Mouse (Mus musculus) intestine, embryonic 16.5 days (tissue): ENCODE data around the gene Nme4. TPM values are rescaled to one million over a fixed set of nuclear protein-coding genes. Genes with fewer than 3 reads are reported as not detected.

ENCODE experiments used
- ATAC-seq: fragments of 200-750 bp; cut with Nextera tagmentation; 2 replicates; pipeline ENCODE4 v1.8.0; 2017; ENCODE audit warnings: moderate TSS enrichment, moderate library complexity
- H3K27ac ChIP-seq: fragments of 300-500 bp; sonication (generic); 2 replicates; pipeline ENCODE4 v1.5.1; 2014; ENCODE audit warnings: mild to moderate bottlenecking, low read length
- H3K27me3 ChIP-seq: fragments of 300-500 bp; sonication (generic); replicated peaks from 2 replicates; pipeline ENCODE4 v1.6.1; 2014; ENCODE audit warnings: low read length, control low read depth, mixed read lengths; ENCODE audit not compliant: control insufficient read depth, insufficient read depth
- H3K36me3 ChIP-seq: fragments of 300-500 bp; sonication (generic); 2 replicates; pipeline ENCODE4 v1.6.1; 2014; ENCODE audit warnings: low read length, control low read depth; ENCODE audit not compliant: control insufficient read depth, insufficient read depth
- H3K4me1 ChIP-seq: fragments of 300-500 bp; sonication (generic); 2 replicates; pipeline ENCODE4 v1.6.1; 2014; ENCODE audit warnings: low read length, control low read depth, mixed read lengths; ENCODE audit not compliant: control insufficient read depth, insufficient read depth
- H3K4me2 ChIP-seq: fragments of 300-500 bp; sonication (generic); 2 replicates; pipeline ENCODE4 v1.6.1; 2014; ENCODE audit warnings: low read depth, low read length, control low read depth
- H3K4me3 ChIP-seq: fragments of 300-500 bp; sonication (generic); 2 replicates; pipeline ENCODE4 v1.5.1; 2014; ENCODE audit warnings: mild to moderate bottlenecking, low read length
- H3K9ac ChIP-seq: fragments of 300-500 bp; sonication (generic); 2 replicates; pipeline ENCODE4 v1.6.1; 2014; ENCODE audit warnings: low read depth, low read length
- H3K9me3 ChIP-seq: fragments of 300-500 bp; sonication (generic); 2 replicates; pipeline ENCODE4 v1.6.1; 2016; ENCODE audit warnings: low read length, control low read depth; ENCODE audit not compliant: control insufficient read depth
- WGBS: fragments of 180-500 bp; shearing (Covaris S2); extraction: QIAGEN DNeasy Blood & Tissue Kit; methylation state at CpG from one replicate; pipeline ENCODE4 v1.1.7; 2014; 5-methylcytosine and 5-hydroxymethylcytosine counted together
- polyA plus RNA-seq: library from polyadenylated mRNA; unstranded; fragments of >200 nt; fragmentation: Nextera tagmentation; extraction: Ambion mirVana; gene quantifications from 2 replicates; pipeline ENCODE4 v1.2.1, GENCODE M21; 2015

The Nme4 gene
- polyA plus RNA-seq, 1 experiment from 2014 or later, result 97.1 TPM

GRCm38 (mm10) chr17:26131062-26131732, 35.8 kb upstream of the Nme4 start:
- Histone ChIP-seq H3K27ac (no peak overlapping the region), H3K9me3 (no peaks in the 10 kb centered on the region), H3K4me2 (no peak overlapping the region), H3K9ac (no peak overlapping the region), H3K4me1 (no peaks in the 10 kb centered on the region), H3K36me3 (peaks cover 7% of the 10 kb centered on the region), H3K27me3 (no peaks in the 10 kb centered on the region), H3K4me3 (no peak overlapping the region)
- ATAC-seq, result no peak
- WGBS, result 86% methylated on average over 18 of the region's 18 CpGs

DNA sequence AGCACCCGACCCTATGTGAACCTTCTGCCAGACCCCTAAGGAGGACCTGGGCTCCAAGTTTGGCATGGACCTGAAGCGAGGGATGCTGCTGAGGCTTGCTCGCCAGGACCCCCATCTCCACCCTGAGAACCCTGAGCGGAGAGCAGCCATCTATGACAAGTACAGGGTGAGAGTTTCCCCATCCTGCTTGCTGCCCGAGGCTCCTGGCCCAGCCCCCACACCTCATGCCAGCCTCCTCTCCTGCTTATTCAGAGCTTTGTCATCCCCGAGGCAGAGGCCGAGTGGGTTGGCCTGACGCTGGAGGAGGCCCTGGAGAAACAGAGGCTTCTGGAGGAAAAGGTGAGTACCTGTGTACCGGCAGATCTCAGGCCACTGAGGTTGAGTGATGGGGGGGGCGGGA, 29.8 kb upstream of the Nme4 start:
- peaks cover 10% of the 10 kb centered on the region for H3K36me3 ChIP-seq
- ATAC-seq, result no peak
- no peak overlapping the region for H3K4me3 ChIP-seq
- WGBS, result 91% methylated on average over 10 of the region's 10 CpGs
- no peak overlapping the region for H3K27ac ChIP-seq
- no peak overlapping the region for H3K9ac ChIP-seq
- H3K9me3 ChIP-seq, result no peaks in the 10 kb centered on the region
- H3K4me2 ChIP-seq, result no peak overlapping the region
- no peaks in the 10 kb centered on the region for H3K27me3 ChIP-seq
- peaks cover 11% of the 10 kb centered on the region for H3K4me1 ChIP-seq

GRCm38 (mm10) chr17:26124560-26124959, 29.2 kb upstream of the Nme4 start:
- Histone ChIP-seq H3K4me3 (peak overlapping the region; percentile 91), H3K27ac (no peak overlapping the region), H3K36me3 (peaks cover 10% of the 10 kb centered on the region), H3K4me2 (peak overlapping the region; percentile 80), H3K9ac (peak overlapping the region; percentile 89), H3K27me3 (no peaks in the 10 kb centered on the region), H3K4me1 (peaks cover 15% of the 10 kb centered on the region), H3K9me3 (no peaks in the 10 kb centered on the region)
- ATAC-seq, result no peak
- 80% methylated on average over 7 of the region's 7 CpGs for whole genome bisulfite sequencing

DNA sequence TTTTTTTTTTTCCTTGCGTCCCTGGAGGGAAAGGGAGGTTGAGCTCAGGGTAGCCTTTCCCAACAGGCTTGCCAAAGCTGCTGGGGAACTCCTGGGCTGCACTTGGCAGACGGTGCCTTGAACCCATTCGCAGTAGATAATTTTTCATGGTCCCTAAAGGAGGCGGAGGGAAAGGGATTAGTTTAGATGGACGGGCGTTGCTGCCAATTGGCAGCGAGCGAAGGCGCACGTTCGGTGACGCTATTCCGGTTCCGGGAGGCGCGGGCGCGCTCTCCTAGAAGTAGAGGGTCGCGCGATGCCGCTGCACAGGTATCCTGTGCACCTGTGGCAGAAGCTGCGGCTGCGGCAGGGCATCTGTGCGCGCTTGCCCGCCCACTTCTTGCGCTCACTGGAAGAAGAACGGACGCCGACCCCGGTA, 27.9 kb upstream of the Nme4 start, which contains the start of gene Mrpl28:
TSS of gene Mrpl28 (plus strand) at position 234 of the 418 bp plus-strand sequence.
- Histone ChIP-seq H3K36me3 (peaks cover 10% of the 10 kb centered on the region), H3K9me3 (no peaks in the 10 kb centered on the region), H3K4me1 (peaks cover 15% of the 10 kb centered on the region), H3K9ac (peak within 1 kb of the TSS; percentile 89), H3K27ac (peak within 1 kb of the TSS; percentile 61), H3K27me3 (no peaks in the 10 kb centered on the region), H3K4me3 (peak within 1 kb of the TSS; percentile 91), H3K4me2 (peak within 1 kb of the TSS; percentile 80)
- WGBS, result under 1% methylated on average over 32 of the region's 32 CpGs
- ATAC-seq, result peak; percentile 84

- Histone ChIP-seq H3K9ac (no peak overlapping the region), H3K4me3 (no peak overlapping the region), H3K27me3 (no peaks in the 10 kb centered on the region), H3K9me3 (no peaks in the 10 kb centered on the region), H3K36me3 (peaks cover 10% of the 10 kb centered on the region), H3K27ac (no peak overlapping the region), H3K4me1 (peaks cover 15% of the 10 kb centered on the region), H3K4me2 (no peak overlapping the region)
- WGBS, result 62% methylated on average over 5 of the region's 5 CpGs
- no peak for ATAC-seq
These were observed 27.2 kb upstream of the Nme4 start for GRCm38 (mm10) chr17:26122431-26123140.

DNA sequence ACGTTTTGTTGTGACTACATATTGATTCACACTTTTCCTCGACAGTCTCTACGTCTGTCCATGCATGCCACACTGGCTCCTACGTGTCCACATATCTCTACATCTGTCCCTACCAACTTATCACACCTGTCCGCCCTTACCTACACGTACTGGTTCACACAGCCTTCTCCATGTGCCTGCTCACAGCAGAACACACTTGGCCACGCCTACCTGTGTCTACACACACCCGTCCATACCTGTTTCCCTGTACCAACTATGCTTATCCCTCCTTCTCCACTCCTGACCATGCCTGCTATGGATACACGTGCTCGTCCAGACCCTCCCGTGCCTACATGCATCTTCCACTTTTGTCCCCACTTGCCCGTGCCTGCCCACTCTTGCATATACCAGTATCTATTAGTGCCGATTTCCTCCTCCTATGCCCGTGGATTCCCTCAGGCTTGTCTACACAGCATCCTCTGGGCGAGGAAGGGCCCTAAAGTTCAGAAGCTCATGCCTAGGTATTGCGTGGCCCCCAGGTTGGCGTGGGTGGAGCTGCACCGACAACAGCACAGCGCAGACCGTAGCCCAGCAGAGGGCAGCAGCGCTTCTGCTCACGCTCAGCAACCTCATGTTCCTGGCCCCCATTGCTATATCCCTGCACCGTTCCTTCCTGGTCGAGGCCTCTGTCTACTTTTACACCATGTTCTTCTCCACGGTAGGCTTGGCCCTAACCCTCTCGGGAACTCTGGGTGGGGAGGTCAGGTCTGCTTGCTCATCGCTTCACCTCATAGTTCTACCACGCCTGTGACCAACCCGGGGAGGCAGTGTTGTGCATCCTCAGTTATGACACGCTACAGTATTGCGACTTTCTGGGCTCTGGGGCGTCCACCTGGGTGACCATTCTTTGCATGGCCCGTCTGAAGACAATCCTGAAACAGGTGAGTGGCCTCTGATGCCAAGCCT, 24.6 kb upstream of the Nme4 start:
- Histone ChIP-seq H3K36me3 (no peaks in the 10 kb centered on the region), H3K27me3 (peaks cover 8% of the 10 kb centered on the region), H3K4me3 (no peak overlapping the region), H3K9me3 (no peaks in the 10 kb centered on the region), H3K4me1 (peaks cover 15% of the 10 kb centered on the region), H3K27ac (no peak overlapping the region), H3K9ac (peak overlapping the region; percentile 30; the same call in 1 of the 2 replicates), H3K4me2 (no peak overlapping the region)
- ATAC-seq, result peak; percentile 57; the same call in 1 of the 2 replicates
- 43% methylated on average over 33 of the region's 33 CpGs for WGBS

DNA sequence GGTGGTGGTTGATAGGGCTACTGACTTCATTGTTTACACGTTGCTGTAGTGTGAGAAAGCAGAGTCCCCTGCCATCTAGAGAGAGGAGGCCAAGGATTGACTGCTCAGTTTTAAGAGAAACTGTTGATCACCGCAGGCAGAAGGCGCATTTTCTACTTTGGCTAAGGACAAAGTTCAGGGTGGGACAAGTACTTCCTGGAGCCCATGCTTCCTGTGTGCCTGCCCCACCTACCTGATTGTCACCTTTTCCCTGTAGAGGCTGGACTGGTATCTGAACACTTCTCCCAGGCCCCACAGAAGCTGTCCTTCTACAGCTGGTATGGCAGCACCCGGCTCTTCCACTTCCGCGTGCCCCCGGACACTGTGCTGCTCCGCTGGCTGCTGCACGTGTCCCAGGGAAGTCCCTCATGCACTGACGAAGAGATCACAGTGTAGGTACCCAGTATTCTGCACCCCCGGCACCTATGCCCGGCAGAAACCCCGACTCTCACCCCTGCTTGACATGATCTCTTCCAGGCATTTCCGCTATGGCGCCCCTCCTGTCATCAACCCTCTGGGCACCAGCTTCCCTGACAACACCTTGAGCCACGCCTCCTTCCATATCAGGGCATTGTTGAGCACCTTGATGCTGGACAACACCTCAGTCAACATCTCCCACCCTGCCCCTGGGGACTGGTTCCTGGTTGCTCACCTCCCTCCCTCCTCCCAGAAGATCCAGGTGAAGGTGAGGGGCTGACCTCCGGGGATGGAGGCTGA, 21.3 kb upstream of the Nme4 start:
- H3K4me3 ChIP-seq, result no peak overlapping the region
- peak overlapping the region; percentile 88 for H3K27ac ChIP-seq
- peak; percentile 65 for ATAC-seq
- peaks cover 33% of the 10 kb centered on the region for H3K27me3 ChIP-seq
- peaks cover 10% of the 10 kb centered on the region for H3K4me1 ChIP-seq
- H3K9ac ChIP-seq, result no peak overlapping the region
- 71% methylated on average over 17 of the region's 17 CpGs for WGBS
- peak overlapping the region; percentile 22; the same call in 1 of the 2 replicates for H3K4me2 ChIP-seq
- H3K36me3 ChIP-seq, result no peaks in the 10 kb centered on the region
- H3K9me3 ChIP-seq, result no peaks in the 10 kb centered on the region

GRCm38 (mm10) chr17:26115956-26116487, 20.6 kb upstream of the Nme4 start:
- peak; percentile 19; the same call in 1 of the 2 replicates for ATAC-seq
- peak overlapping the region; percentile 22 for H3K4me2 ChIP-seq

More at GRCm38 (mm10) chr17:26115956-26116487, 20.6 kb upstream of the Nme4 start:
- Histone ChIP-seq H3K36me3 (no peaks in the 10 kb centered on the region), H3K9me3 (no peaks in the 10 kb centered on the region), H3K4me3 (no peak overlapping the region), H3K4me1 (peaks cover 10% of the 10 kb centered on the region), H3K9ac (no peak overlapping the region), H3K27ac (peak overlapping the region; percentile 88), H3K27me3 (peaks cover 34% of the 10 kb centered on the region)
- 62% methylated on average over 3 of the region's 3 CpGs for WGBS
